Mouse (Mus musculus) kidney, postnatal 0 days (tissue): Measurements from ENCODE around the gene Trim75. TPM values are rescaled to one million over a fixed set of nuclear protein-coding genes. Genes with fewer than 3 reads are reported as not detected.

Experiments used
- ATAC-seq: fragments of 200-750 bp; cut with Nextera tagmentation; replicated peaks from 2 replicates; pipeline ENCODE4 v1.8.0; 2017; ENCODE audit warnings: low read depth, moderate number of reproducible peaks, moderate TSS enrichment, moderate library complexity; ENCODE audit not compliant: low FRiP score
- DNase-seq: peaks from one replicate; pipeline ENCODE4 v3.0.0-alpha.2; 2016; ENCODE audit warnings: low spot score
- H3K27ac ChIP-seq: fragments of 300-500 bp; sonication (generic); 2 replicates; pipeline ENCODE4 v1.5.1; 2014; ENCODE audit warnings: mild to moderate bottlenecking
- H3K27me3 ChIP-seq: fragments of 300-500 bp; sonication (generic); 2 replicates; pipeline ENCODE4 v1.6.1; 2014; ENCODE audit warnings: low read length, mixed read lengths; ENCODE audit not compliant: insufficient read depth
- H3K36me3 ChIP-seq: fragments of 300-500 bp; sonication (generic); 2 replicates; pipeline ENCODE4 v1.6.1; 2014; ENCODE audit warnings: low read length, mixed read lengths; ENCODE audit not compliant: insufficient read depth
- H3K4me1 ChIP-seq: fragments of 300-500 bp; sonication (generic); replicated peaks from 2 replicates; pipeline ENCODE4 v1.6.1; 2014; ENCODE audit warnings: antibody characterized with exemption, low read length, mixed read lengths; ENCODE audit not compliant: insufficient read depth
- H3K4me2 ChIP-seq: fragments of 300-500 bp; sonication (generic); 2 replicates; pipeline ENCODE4 v1.6.1; 2014; ENCODE audit warnings: mild to moderate bottlenecking, low read length, moderate library complexity, mixed read lengths
- H3K4me3 ChIP-seq: fragments of 300-500 bp; sonication (generic); replicated peaks from 2 replicates; pipeline ENCODE4 v1.5.1; 2014; ENCODE audit warnings: low read depth, low read length
- H3K9ac ChIP-seq: fragments of 300-500 bp; sonication (generic); 2 replicates; pipeline ENCODE4 v1.6.1; 2014; ENCODE audit warnings: low read depth, low read length
- H3K9me3 ChIP-seq: fragments of 300-500 bp; sonication (generic); replicated peaks from 2 replicates; pipeline ENCODE4 v1.6.1; 2016; ENCODE audit warnings: low read length, inconsistent platforms, mixed read lengths
- CTCF ChIP-seq: IDR thresholded peaks from 2 replicates; pipeline ENCODE4 v1.5.1; 2016; ENCODE audit warnings: antibody characterized with exemption, low read depth, mild to moderate bottlenecking, moderate library complexity
- WGBS: fragments of 180-500 bp; shearing (Covaris S2); extraction: QIAGEN DNeasy Blood & Tissue Kit; methylation state at CpG from one replicate; pipeline ENCODE4 v1.1.7; 2014; 5-methylcytosine and 5-hydroxymethylcytosine counted together
- polyA plus RNA-seq: library from polyadenylated mRNA; unstranded; fragments of >200 nt; fragmentation: Nextera tagmentation; extraction: Ambion mirVana; gene quantifications from 2 replicates; pipeline ENCODE4 v1.2.1, GENCODE M21; 2015

Gene Trim75
- polyA plus RNA-seq, 1 experiment from 2014 or later = not detected

DNA sequence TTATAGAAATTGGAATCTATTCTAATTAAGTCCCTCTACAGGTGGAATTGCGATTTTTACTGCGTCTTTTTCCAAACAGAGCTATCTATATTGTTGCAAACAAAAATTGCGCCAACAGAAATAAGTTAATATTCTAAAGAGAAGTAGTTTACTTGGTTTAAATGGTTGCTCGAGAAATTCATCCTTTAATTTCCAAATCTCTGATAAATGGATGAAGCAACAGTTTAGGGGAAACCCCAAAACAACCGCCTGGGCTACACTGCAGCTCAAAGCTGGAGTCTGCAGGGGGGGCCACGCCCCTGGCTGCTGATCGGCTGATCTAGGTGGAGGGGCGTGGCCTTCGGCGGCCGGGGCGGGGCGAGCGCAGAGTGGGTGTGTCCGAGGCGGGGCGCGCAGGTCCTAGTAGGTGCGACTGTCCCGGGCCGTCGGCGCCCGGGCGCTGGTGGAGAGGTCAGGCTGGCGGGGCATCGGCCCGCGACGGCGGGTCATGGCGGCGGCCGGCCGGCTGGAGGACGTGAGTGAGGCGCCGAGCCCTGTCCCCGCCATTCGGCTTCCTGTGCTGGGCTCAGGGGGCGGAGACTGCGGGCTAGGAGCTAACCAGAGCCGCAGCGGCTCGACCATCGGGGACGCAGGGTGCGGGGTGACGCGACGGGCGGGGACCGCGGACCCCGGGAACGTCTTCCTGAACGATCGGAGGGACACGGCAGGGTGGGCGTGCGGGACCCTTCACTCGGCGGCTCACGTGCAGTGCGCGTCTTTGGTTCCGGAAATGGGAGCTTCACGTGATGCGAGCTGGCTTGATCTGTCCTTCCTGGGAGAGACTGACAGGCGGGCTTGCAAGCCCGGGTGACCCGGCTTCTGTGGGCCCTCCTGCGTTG lies 40.6 kb downstream of the Trim75 start, which contains the start of gene Tmem192:
Tmem192 (plus strand) TSS at position 366 of the 878 bp plus-strand sequence.
- WGBS = under 1% methylated on average over 70 of the region's 73 CpGs
- DNase-seq (peak; percentile 92), ATAC-seq (peak; percentile 97)
- Histone ChIP-seq H3K9me3 (no peaks in the 10 kb centered on the region), H3K4me3 (peak within 1 kb of the TSS; percentile 76), H3K27ac (peak within 1 kb of the TSS; percentile 86), H3K9ac (peak within 1 kb of the TSS; percentile 69), H3K4me1 (no peaks in the 10 kb centered on the region), H3K4me2 (peak within 1 kb of the TSS; percentile 67), H3K36me3 (no peaks in the 10 kb centered on the region), H3K27me3 (0 out of 2 replicates have a peak, but pooled peaks cover 8% of the 10 kb centered on the region)
- TF ChIP-seq CTCF = no peak; the same call in 1 of the 2 replicates

DNA sequence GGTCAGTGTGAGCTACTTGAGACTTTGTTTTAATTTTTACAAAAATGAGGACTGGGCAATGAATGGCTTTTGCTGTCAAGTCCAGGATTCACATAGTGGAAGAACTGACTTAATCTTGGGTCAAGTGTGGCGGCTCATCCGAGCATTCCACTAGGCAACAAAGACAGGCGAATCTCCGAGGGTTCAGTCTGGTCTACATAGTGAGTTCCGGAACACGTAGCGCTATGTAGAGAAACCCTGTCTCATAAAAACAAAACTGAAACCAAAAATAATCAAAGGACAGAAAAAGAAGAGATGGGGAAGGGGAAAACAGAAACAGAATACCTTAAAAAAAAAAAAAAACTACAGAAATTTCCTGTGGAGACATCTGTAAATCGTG lies 41.2 kb downstream of the Trim75 start:
- Histone ChIP-seq H3K27ac (no peak overlapping the region), H3K4me2 (peak overlapping the region; percentile 67), H3K36me3 (no peaks in the 10 kb centered on the region), H3K4me1 (no peaks in the 10 kb centered on the region), H3K4me3 (peak overlapping the region; percentile 76), H3K9me3 (no peaks in the 10 kb centered on the region), H3K27me3 (0 out of 2 replicates have a peak, but pooled peaks cover 8% of the 10 kb centered on the region), H3K9ac (no peak overlapping the region)
- DNase-seq (peak; percentile 14), ATAC-seq (no peak)
- no peak for TF ChIP-seq CTCF
- WGBS = 45% methylated on average over 8 of the region's 8 CpGs

DNA sequence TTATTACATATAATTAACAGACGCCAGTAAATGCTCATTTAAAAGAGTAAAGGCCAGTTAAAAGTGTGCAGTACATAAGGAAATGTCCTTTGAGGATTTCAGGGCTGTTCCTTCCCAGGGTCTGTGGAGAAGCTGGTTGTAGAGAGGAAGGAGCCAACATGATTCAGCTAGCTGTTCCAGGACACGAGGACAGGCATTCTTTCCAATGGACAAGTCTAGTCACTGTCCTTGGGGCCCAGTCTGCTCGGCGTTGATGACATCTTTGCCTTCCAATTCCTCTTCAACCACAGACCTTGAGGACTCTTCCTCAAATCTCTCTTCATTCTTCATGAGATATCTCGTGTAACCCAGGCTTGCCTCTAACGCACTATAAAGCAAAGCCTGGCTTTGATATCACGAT lies 42.0 kb downstream of the Trim75 start:
- no peak overlapping the region for H3K27ac ChIP-seq
- no peak overlapping the region for H3K4me2 ChIP-seq
- no peaks in the 10 kb centered on the region for H3K36me3 ChIP-seq
- DNase-seq (no peak), ATAC-seq (no peak)
- H3K27me3 ChIP-seq = 0 out of 2 replicates have a peak, but pooled peaks cover 8% of the 10 kb centered on the region
- TF ChIP-seq CTCF = no peak
- WGBS = 84% methylated on average over 7 of the region's 7 CpGs
- no peak overlapping the region for H3K9ac ChIP-seq
- H3K4me1 ChIP-seq = no peaks in the 10 kb centered on the region
- no peaks in the 10 kb centered on the region for H3K9me3 ChIP-seq
- H3K4me3 ChIP-seq = no peak overlapping the region

DNA sequence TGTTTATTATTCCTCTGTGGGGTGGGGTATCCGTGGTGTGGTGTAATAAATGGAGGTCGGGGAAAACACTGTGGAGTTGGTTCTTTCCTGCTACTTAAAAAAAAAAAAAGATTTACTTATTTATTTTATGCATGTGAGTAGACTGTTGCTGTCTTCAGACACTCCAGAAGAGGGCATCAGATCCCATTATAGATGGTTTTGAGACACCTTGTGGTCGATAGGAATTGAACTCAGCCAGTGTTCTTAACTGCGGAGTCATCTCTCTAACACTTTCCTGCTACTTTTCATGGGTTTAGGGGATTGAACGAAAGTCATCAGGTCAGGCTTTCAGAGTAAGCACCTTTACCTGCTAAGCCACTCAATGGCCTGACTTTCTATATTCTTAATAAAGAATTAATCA lies 42.8 kb downstream of the Trim75 start:
- H3K27me3 ChIP-seq = 0 out of 2 replicates have a peak, but pooled peaks cover 8% of the 10 kb centered on the region
- no peak overlapping the region for H3K9ac ChIP-seq
- DNase-seq (peak; percentile 44), ATAC-seq (no peak)
- H3K4me1 ChIP-seq = no peaks in the 10 kb centered on the region
- no peaks in the 10 kb centered on the region for H3K36me3 ChIP-seq
- no peak overlapping the region for H3K4me3 ChIP-seq
- WGBS = 24% methylated on average over 5 of the region's 5 CpGs
- no peaks in the 10 kb centered on the region for H3K9me3 ChIP-seq
- peak; percentile 65 for TF ChIP-seq CTCF
- H3K4me2 ChIP-seq = no peak overlapping the region
- H3K27ac ChIP-seq = no peak overlapping the region

DNA sequence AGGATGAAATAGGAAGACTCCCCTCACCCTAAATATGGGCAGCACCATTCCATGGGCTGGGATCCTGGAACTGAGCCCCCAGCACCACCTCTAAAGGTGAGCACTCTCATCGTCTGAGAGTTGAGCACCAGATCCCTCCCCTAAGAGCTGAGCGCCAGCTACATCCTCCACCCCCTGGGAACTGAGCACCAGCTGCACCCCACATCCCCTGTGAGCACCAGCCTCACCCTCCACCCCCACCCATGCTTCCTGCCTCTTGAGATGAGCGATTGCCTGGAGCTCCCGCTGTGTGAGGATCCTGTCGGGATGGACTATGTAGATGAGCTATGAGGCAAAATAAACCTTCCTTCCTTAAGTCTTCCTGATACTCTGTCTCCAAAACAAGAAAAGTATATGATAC lies 44.7 kb downstream of the Trim75 start:
- no peak for DNase-seq
- Histone ChIP-seq H3K36me3 (no peaks in the 10 kb centered on the region), H3K27me3 (0 out of 2 replicates have a peak, but pooled peaks cover 8% of the 10 kb centered on the region), H3K4me1 (no peaks in the 10 kb centered on the region), H3K27ac (no peak overlapping the region), H3K9ac (no peak overlapping the region), H3K4me2 (no peak overlapping the region), H3K4me3 (no peak overlapping the region), H3K9me3 (no peaks in the 10 kb centered on the region)
- no peak for TF ChIP-seq CTCF
- 20% methylated on average over 5 of the region's 5 CpGs for WGBS
- ATAC-seq = no peak

DNA sequence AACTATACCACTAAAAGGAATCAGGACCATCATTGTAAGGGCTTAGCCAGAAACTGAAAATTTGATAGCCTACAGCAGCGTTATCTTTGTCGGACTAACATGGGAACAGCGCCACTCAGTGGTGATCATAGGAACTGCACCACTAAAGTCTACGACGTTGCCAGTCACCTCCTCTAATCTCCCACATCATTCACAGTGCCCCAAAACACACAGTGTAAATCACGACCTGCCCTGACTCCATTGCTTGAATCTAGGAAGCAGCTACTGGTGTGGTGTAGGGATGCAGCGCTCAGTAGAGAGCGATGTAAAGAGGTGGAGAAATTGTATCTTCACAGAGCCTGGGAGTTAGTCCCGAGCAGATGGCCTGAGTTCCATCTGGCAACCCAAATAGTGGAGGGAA lies 46.1 kb downstream of the Trim75 start:
- Histone ChIP-seq H3K9ac (no peak overlapping the region), H3K9me3 (no peaks in the 10 kb centered on the region), H3K36me3 (no peaks in the 10 kb centered on the region), H3K4me3 (no peak overlapping the region), H3K27me3 (0 out of 2 replicates have a peak, but pooled peaks cover 8% of the 10 kb centered on the region), H3K4me1 (no peaks in the 10 kb centered on the region), H3K27ac (no peak overlapping the region), H3K4me2 (no peak overlapping the region)
- peak; percentile 90 for DNase-seq
- peak; percentile 99 for TF ChIP-seq CTCF
- 14% methylated on average over 9 of the region's 9 CpGs for WGBS
- peak; percentile 30; the same call in 1 of the 2 replicates for ATAC-seq
